Mouse (Mus musculus) mesoderm, embryonic 11.5 days (tissue): ENCODE data around the gene Wdfy3.
"Not testable (repeated sequence)": the region's sequence is repeated elsewhere in the genome, so short reads cannot be mapped to it uniquely, and the experiment has no call there.

Source experiments
- DNase-seq: peaks from one replicate; pipeline ENCODE4 v3.0.0-alpha.2; 2012; ENCODE audit warnings: low read depth, low spot score

The Wdfy3 gene

GRCm38 (mm10) chr5:101948641-101949040 is 121.1 kb downstream of the Wdfy3 start:
- no peak for DNase-seq

GRCm38 (mm10) chr5:101945731-101946130 is 124.0 kb downstream of the Wdfy3 start:
- DNase-seq: no peak

- no peak for DNase-seq
These were observed 131.7 kb downstream of the Wdfy3 start for GRCm38 (mm10) chr5:101937909-101938596.

GRCm38 (mm10) chr5:101937362-101937761 is 132.4 kb downstream of the Wdfy3 start:
- no peak for DNase-seq

GRCm38 (mm10) chr5:101935893-101936292 is 133.8 kb downstream of the Wdfy3 start:
- peak; percentile 72 for DNase-seq

GRCm38 (mm10) chr5:101934629-101935028 is 135.1 kb downstream of the Wdfy3 start:
- no peak for DNase-seq

GRCm38 (mm10) chr5:101932971-101933810 is 136.5 kb downstream of the Wdfy3 start:
- no peak for DNase-seq

GRCm38 (mm10) chr5:101931997-101932396 is 137.7 kb downstream of the Wdfy3 start:
- DNase-seq: no peak

GRCm38 (mm10) chr5:101926311-101926710 is 143.4 kb downstream of the Wdfy3 start:
- DNase-seq: no peak

- peak; percentile 49 for DNase-seq
These were observed 146.0 kb downstream of the Wdfy3 start for GRCm38 (mm10) chr5:101923710-101924109.

- no peak for DNase-seq
These were observed 150.2 kb downstream of the Wdfy3 start for GRCm38 (mm10) chr5:101919559-101919958.

- no peak for DNase-seq
These were observed 160.3 kb downstream of the Wdfy3 start for GRCm38 (mm10) chr5:101909468-101909867.

- DNase-seq: no peak
These were observed 164.1 kb downstream of the Wdfy3 start for GRCm38 (mm10) chr5:101905624-101906023.

- not testable (repeated sequence) for DNase-seq
These were observed 164.9 kb downstream of the Wdfy3 start for GRCm38 (mm10) chr5:101904841-101905240.

GRCm38 (mm10) chr5:101902686-101903085 is 167.0 kb downstream of the Wdfy3 start:
- DNase-seq: no peak

- DNase-seq: no peak
These were observed 169.7 kb downstream of the Wdfy3 start for GRCm38 (mm10) chr5:101899981-101900380.

GRCm38 (mm10) chr5:101896784-101897183 is 172.9 kb downstream of the Wdfy3 start:
- no peak for DNase-seq

GRCm38 (mm10) chr5:101895717-101896645 is 173.7 kb downstream of the Wdfy3 start:
- no peak for DNase-seq

GRCm38 (mm10) chr5:101895119-101895518 is 174.6 kb downstream of the Wdfy3 start:
- no peak for DNase-seq

- DNase-seq: peak; percentile 30
These were observed 175.8 kb downstream of the Wdfy3 start for GRCm38 (mm10) chr5:101893820-101894515.
